Mouse (Mus musculus): Measurements from ENCODE around the gene Galntl6.

DNA sequence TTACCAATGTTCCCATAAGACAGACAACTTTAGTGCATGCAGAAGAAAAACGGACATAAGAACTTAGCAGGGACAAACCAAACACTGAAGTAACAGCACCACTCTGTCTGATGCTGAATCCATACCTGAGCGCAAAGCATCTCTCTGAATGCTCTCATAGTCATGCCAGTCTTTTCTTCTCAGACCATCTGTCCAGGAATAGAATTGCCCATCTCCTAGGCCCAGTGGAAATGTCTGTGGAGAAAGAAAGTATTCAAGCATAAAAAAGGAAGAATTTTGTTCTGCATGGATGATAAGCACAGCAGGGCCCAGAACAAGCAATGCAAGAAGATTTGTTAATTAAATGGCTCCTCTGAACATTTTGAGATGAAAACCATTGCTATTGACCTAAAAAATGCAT lies 376.7 kb downstream of the Galntl6 start:
- no peak for TF ChIP-seq CTCF (IDR thresholded peaks at IDR 0.05; ENCODE audit: extremely low read depth, insufficient read depth, insufficient read length, insufficient replicate concordance)
- TF ChIP-seq POLR2A (IDR thresholded peaks at IDR 0.05; ENCODE audit: low read depth, low read length) = no peak
